Mouse (Mus musculus) T-helper 17 cell (primary cell): ENCODE measurements around the gene Nfia.

Source experiments
- in situ Hi-C, 2 experiments: fragments of 300-600 bp; cut with MboI, MseI; formaldehyde crosslinking; loops; 1 replicate in 1 of 2; 2 replicates in 1 of 2; pipeline ENCODE4 v1.15.1; 2025; ENCODE audit warnings: high pct_unique_total_duplicates in 2 of 2

Gene Nfia

DNA sequence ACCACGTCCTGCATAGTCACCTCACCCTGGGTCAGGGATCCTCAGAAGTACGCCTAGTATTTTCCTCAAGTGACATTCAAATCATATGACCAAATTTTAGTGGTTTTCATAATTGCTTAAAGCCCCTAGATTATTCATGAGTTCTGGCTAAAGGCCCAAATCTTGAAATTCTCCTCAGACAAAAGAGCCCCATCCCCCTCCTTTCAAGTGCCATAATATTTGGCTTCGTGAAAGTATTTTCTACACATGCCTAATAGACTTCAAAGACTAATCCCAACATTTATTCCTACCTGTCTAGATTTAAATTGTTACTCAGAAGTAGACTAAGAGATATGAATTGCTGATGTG lies 154.7 kb downstream of the Nfia start:
- in situ Hi-C loops, result no loop called here

DNA sequence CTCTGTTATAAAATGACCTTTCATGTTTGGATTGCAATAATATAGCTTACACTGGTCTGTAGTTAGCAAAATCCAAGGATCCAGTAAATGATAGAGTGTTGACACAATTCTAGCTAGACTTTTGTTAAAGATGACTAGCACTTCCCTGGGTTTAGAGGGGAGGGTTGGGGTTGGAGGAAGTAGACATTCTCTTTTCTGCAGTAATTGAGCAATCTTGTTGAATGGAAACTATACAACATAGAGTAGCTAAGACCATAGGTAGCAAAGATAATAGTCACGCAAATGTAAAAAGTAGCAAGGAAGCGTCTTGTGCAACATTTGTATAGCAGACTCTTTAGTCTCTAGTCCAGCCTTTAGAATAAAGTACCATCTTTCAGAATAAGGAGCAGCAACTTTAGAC lies 163.8 kb downstream of the Nfia start:
- in situ Hi-C loops, result no loop called here

- in situ Hi-C loops, result no loop called here
Measured at GRCm38 (mm10) chr4:97936912-97937311, 164.4 kb downstream of the Nfia start.

GRCm38 (mm10) chr4:97939492-97939891 lies 167.0 kb downstream of the Nfia start:
- in situ Hi-C loops, result no loop called here

- in situ Hi-C loops, result no loop called here
Measured at GRCm38 (mm10) chr4:97939920-97940520, 167.5 kb downstream of the Nfia start.

GRCm38 (mm10) chr4:97941616-97942015 lies 169.1 kb downstream of the Nfia start:
- in situ Hi-C loops, result no loop called here

DNA sequence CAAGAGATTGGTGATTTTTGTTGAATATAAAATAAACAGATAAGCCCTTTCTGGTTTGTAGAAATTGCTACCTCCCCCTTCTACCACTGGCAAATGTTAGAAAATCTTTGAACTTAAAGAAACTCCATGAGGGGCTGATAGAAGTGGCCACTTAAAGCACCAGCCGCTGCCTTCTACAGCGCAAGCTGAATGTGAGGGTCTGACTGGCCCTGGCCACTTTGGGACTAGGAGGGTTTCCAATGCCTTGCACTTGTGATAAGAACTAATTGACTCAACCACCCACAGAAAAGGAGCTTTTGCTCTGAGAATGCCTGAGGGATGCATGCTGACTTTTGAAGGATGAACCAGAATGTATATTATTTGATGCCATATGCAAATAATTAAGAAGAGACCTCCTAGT lies 171.8 kb downstream of the Nfia start:
- in situ Hi-C loops, result no loop called here

GRCm38 (mm10) chr4:97947484-97947883 lies 174.9 kb downstream of the Nfia start:
- in situ Hi-C loops, result no loop called here

GRCm38 (mm10) chr4:97948250-97948649 lies 175.7 kb downstream of the Nfia start:
- in situ Hi-C loops, result no loop called here

GRCm38 (mm10) chr4:97950341-97951071 lies 178.0 kb downstream of the Nfia start:
- in situ Hi-C loops, result no loop called here

- in situ Hi-C loops, result no loop called here
Measured at GRCm38 (mm10) chr4:97953886-97954285, 181.4 kb downstream of the Nfia start.

GRCm38 (mm10) chr4:97958121-97958520 lies 185.6 kb downstream of the Nfia start:
- in situ Hi-C loops, result no loop called here

DNA sequence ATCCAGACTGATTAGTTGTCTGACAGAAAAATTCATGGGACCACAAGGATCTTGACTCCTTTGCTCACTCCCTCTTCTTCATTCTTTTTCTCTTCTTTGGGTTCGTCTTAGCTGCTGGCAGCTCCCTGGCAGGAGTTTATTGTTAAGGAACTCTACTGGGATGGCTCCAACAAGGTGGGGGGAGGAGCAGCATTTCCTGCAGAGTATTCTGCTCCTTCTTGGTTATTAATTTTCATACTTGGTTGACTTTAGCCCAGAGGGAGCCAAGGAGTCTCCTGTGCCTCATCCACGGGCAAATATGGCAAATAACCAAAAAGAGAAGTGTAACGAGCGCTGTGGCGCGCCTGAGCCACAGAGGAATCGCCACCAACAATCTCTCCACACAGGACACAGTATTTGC lies 190.3 kb downstream of the Nfia start:
- in situ Hi-C loops, result no loop called here

DNA sequence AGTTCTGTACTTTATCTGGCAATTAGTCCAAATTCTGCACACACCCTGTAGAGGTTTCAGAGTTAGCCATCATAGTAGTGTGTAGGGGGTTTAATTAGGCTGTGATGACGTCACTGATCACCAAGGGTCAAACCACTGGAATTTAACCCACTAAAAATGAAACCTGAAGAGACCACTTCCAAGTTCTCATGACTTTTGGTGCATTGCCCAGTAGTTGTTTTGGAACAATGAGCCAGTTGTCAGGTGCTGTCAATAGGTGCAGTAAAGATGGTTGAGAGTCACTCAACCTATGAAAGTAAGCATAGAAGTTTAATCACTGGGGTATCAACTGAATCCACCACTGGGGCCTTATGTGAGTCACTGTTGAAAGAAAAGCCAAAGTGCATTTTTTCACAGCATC lies 191.4 kb downstream of the Nfia start:
- in situ Hi-C loops, result no loop called here

GRCm38 (mm10) chr4:97968786-97969348 lies 196.3 kb downstream of the Nfia start:
- in situ Hi-C loops, result no loop called here

GRCm38 (mm10) chr4:97973064-97973463 lies 200.5 kb downstream of the Nfia start:
- in situ Hi-C loops, result no loop called here

DNA sequence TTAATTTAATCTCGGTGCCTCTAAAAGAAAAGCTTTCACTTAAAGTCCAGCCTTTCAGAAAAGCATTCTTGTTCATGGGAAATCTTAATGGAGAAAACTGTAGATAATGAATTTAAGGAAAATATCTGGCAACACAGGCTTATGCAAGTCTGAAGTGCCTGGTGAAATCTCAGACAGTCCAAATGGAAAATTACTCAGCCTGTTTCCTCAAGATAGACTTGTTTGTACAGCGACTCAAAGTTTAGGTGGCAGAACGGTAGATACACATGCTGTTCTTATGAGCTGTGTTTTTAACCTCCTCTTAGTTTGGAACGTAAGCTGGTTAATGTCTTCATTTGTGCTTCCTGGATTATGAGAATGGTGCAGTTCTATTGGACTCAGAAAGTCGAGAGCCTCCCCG lies 201.5 kb downstream of the Nfia start:
- in situ Hi-C loops, result no loop called here

DNA sequence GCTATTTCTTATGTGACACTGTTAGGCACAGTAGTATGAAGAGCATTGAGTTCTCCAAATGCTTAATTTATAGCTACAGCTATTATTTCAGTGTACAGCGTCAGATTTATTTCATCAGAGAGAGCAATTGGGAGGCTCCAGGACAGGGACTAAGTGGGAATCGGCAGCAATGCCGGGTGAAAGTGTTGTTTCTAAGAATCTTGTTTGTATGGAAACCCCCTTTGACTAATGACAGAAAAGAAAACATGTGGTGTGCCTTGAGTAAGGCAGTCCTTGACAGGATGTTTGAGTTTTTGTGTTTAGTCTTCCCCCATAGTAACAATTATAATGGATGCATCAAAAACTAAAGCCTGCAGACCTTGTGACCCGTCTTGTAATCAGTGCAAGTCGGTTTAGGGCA lies 204.4 kb downstream of the Nfia start:
- in situ Hi-C loops, result no loop called here

- in situ Hi-C loops, result no loop called here
Measured at GRCm38 (mm10) chr4:97984361-97984760, 211.8 kb downstream of the Nfia start.

GRCm38 (mm10) chr4:97986056-97986734 lies 213.7 kb downstream of the Nfia start:
- in situ Hi-C loops, result loop anchor here in 1 of 2 experiments (5.0 kb wide), 1 partner anchor 56 kb away; no protein-coding TSS in a partner anchor

DNA sequence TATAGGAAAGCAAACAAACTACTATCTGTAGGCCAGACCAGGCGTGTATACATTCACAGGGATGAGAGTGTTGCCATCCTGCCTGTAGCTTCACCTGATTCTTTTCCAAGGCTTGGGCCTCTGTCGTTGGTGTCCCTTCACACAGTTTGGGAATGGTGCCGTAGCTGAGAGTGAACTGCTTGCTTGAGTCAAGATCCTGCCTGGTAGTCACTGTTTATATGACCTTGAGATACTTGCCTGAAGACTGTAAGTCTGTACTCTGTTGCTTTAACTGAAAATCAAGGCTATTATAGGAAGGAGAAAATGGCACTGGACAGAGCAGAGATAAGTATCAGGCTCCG lies 214.2 kb downstream of the Nfia start:
- in situ Hi-C loops, result loop anchor here in 1 of 2 experiments (5.0 kb wide), 1 partner anchor 56 kb away; no protein-coding TSS in a partner anchor

- in situ Hi-C loops, result loop anchor here in 1 of 2 experiments (5.0 kb wide), 1 partner anchor 54 kb away; no protein-coding TSS in a partner anchor
Measured at GRCm38 (mm10) chr4:97988703-97989102, 216.2 kb downstream of the Nfia start.

DNA sequence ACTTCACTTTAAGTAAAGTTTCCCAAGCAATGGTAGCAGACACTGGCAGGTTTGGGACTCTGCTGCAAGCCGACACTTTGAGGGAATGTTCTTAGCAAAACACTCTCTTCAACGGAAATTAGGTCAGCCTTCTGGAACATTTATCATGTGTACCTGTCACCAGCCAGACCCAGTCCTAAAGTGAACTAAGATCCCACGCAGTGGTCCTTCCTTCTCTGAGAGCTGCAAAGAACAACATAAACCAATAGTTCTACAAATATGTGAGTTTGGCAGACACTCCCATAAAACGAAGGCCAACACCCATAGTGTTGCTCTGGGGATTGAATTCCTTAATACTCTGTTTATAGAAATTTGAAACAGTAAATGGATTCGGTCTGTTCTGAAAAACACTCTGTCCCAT lies 217.9 kb downstream of the Nfia start:
- in situ Hi-C loops, result no loop called here
